Mouse (Mus musculus): Measurements from ENCODE around the gene Mfsd12.

The Mfsd12 gene

DNA sequence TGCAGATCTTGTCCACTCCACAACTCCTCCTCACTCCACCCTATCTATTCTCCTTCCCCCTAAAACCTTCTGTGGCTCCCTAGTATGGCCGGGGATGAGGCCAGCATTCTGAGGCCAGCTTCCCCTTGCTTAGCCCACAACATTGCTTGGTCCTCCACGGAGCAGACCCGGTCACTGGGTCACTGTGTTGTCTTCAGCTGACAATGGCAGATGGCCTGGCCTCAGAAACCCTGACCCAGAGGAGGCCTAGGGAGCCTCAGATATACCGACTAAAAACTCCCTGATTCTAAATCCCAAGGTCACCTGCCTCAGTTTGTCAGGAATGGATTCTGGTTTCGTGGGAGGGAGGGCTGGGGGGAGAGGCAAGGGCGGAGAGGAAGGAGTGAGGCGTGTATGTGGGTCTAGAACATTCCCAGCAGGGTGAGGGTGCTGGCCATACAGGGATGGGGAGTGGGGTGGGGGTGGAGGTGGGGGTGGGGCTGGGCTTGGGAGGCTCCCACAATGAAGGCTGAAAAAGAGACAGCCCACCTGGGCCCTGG is 45.0 kb downstream of the Mfsd12 start:
- DNase-seq (ENCODE audit: low spot score in 2 of 2), result no peak

DNA sequence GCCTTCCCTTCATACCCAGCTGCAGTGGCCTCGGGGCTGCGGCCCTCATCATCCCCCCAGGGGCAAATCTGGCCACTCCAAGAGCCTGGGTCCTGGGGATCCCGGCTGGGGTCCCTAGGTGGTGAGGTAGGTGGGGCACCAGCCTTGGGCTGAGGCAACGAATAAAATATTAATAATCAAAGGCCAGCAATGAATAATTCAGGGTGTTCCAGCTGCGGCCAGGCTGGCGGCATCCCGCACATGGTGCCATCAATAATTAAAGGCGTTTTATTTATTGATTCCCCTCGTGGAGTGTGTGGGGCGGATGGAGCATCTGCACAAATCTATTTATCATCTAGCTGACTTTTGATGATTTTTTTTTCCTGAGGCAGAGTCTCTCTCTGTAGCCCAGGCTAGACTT is 46.2 kb downstream of the Mfsd12 start:
- DNase-seq (ENCODE audit: low spot score in 2 of 2), result no peak

DNA sequence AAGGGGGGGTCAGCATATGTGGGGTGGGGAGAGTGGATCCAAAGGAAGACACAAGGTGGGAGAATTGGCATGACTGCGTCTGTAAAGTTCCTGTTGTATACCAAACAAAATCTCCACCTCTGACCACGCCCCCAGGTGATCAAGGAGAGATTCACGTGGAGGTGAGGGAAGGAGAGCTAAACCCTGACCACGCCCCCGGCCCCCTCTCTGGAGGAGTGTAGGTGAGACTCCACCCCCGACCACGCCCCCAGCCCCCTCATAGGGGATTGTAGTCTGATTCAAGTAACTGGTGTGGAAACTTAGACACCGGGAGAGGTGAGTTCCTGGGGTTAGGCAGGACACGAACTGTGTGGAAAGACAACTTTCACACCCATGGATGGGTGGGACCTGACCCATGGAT is 46.8 kb downstream of the Mfsd12 start:
- DNase-seq (ENCODE audit: low spot score in 2 of 2), result no peak

DNA sequence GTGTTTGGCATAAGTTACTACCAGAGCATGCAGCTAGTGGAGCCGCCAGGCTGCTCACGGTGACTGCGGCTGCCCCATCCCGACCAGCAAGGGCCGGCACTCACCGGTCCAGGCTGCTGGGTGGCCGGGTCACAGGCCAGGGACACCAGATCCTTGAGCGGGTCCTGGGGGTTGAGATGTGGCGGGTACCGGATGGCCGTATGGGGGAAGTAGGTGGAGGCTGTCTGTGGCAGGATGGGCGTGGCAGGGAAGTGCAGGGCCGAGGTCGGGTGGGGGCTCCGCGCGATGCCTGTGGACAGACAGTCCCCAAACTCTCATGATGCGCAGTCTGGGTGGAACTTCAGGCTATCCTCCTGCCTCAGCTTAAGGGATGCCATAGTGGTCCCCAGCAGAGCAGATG is 47.4 kb downstream of the Mfsd12 start:
- DNase-seq (ENCODE audit: low spot score in 2 of 2), result no peak

DNA sequence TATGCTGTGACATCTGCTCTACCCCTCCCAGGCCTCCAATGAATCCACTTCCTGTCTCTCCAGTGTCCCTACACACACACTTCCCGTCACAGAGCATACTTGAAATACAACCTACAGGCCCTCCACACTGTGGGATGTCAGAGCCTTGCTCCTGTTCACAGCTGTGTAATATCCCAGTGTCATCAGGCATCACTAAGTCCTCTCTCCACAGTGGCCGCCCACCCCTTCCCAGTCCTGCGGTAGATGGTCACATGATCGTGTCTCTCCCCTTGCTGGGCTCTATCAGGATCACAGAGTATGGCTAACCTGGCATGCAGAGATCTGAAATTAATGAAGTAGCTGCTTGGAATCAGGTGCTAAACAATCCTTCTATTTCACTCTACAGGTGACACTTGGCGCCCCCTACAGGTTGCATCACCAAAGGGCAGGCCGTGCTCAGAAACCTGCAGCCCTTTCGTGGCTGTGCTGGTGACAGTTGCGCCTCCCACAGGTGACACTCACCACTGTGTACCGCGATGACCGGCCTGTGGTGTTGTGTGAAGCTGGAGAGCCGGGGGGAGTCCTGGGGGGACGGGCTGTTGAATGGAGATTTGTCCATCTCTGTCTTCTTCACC is 48.4 kb downstream of the Mfsd12 start:
- peak; percentile 49 to 75 for DNase-seq (ENCODE audit: low spot score in 2 of 2)

DNA sequence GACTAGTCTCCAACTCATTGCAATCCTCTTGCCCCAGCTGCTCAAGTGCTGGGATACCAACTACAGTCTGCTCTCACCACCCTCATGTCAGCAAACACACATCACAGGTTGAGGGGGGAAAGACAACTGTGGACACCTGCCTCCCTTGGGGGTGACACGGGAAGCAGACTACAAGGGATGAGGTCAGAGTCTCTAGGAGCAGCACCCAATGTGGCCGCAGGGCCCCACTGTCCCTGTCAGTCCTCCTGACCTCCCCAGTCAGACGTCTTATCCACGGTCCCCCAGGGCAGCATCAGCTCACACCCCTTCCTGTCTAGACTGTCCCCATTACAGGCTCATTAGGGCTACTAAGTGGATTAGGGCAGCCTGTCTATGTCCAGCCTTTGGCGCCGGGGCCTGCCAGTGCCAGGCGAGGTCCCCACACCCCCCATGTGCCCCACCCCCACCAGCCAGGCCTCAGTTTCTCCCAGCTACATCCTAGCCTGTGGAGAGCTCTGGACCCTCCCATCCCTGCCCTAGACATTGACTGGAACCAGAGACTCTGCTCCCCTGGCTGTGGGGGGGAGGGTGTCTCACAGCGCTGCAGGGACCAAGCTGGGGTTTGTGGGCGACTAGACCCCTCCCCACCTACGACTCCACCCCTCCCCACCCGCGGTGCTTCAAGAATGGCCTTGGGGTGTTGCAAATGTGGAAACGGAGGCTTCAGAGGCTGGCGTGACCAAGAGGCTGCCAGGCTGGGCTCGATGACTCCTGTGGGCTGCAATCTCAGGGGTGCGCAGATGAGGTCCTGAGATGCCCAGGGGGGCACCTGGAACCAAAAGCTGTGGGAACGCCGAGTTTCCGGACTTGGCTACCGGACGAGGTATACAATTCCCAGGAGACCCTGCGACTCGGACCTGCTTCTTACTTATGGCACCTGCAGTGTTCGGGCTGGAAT is 49.5 kb downstream of the Mfsd12 start:
- no peak for DNase-seq (ENCODE audit: low spot score in 2 of 2)

DNA sequence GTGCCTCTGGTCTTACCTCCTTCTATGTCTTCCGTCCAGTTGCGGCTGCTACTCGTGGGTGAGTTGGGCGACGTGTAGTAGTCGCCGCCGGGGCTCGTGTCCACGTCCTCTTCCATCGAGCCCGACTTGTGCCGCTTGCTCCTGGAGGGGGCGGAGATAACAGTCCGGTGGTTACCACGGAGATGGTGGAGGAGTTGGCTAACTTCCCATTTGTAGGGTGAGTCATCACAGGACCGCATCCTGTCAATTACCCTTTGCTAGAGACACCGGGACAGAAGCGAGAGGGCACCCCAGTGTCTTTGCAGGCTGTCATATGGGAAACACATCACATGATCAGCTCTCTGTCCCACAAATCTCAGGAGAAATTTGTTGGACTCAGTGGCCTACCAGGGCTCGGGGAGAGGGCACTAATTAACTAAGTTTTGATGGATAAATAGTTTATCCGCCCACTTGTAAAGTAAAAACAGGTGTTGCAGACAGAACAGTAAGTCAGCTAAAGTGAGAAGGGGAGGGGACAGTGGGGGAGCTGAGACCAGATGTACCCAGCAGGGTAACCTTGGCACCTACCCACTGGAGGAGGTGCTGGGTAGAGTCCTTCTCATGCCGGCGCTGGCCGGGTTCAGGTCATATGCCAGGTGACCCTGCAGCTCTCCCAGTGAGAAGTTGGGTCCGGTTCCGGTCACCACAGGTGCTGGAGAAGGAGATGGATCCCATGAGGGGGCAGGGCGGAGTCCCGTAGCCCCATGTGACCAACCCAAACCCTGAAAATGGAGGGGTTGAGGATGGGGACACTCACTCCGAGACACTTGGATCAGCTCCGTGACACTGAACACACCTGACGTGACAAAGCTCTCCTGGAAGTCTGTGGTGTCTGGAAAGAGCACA is 50.5 kb downstream of the Mfsd12 start:
- DNase-seq (ENCODE audit: low spot score in 2 of 2), result peak in 1 of 2 experiments; percentile 45

DNA sequence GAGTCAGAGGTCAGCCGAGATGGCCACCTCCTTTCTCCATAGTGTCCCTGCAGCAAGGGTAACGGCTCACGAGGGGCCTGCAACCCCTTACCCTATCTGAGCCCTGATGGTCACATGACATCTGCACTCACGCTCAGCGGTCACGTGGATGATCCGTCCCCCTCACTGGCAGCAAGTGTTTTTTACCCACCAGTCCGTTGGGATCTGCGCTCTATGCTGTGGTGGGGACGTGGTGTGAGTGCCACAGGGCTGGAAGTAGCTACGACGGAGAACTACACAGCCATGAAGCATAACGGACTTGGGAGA is 51.1 kb downstream of the Mfsd12 start:
- DNase-seq (ENCODE audit: low spot score in 2 of 2), result no peak

DNA sequence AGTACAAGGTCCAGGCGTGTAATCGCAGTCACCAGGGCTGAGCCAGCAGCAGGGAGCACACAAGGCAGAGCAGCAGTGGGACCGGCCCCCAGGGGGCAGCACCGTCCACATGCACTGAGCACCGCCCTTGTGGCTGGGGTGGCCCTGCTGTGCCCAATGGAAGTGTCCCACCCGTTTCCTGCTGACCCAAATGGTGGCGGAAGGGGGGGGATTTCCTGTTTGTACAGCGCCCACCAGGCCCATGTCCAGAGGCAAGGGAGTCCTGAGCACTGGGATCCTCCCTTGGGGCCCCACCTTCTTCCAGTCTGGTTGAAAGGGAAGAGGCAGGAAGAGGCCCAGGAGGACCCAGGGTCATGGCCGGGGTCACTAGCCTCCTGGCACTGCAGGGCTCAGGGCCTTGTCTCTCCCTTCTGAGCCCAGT is 51.6 kb downstream of the Mfsd12 start:
- DNase-seq (ENCODE audit: low spot score in 2 of 2), result peak; percentile 62 to 78

DNA sequence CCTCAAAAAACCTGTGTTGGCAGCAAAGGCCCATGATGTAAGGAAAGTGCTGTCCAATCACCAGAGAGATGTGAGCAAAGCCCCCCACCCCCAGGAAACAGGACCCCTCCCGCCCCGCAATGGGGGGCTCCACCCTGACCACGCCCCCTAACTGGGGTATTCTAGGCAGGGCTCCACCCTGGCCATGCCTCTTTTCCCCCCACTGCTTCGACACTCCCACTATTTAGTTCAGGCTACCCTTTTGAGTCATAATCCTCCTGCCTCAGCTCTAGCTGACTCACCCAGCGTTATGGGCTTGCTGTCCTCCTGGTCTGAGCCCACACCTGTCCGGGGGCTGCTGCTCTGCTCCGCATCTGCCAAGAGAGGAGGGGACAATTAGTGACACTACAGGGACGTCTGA is 52.0 kb downstream of the Mfsd12 start:
- no peak for DNase-seq (ENCODE audit: low spot score in 2 of 2)

DNA sequence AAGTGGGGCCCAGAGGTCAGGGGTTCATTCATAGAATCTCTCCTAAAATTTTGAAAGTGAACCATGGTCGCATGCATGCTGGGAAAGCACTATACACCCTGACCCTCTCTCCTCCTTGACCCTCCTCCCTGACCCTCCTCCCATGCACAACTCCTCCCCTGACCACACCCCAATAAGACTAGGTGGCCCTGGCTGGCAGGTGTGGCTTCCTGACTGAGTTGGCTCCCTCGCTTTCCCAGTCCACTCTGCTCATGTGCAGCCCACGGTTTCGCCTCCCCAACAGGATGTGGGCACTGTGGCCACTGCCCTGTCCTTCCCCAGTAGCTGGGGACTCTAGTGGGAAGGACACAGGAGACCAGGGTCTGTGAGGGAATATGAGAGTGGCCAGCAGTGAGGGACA is 53.1 kb downstream of the Mfsd12 start:
- DNase-seq (ENCODE audit: low spot score in 2 of 2), result no peak

DNA sequence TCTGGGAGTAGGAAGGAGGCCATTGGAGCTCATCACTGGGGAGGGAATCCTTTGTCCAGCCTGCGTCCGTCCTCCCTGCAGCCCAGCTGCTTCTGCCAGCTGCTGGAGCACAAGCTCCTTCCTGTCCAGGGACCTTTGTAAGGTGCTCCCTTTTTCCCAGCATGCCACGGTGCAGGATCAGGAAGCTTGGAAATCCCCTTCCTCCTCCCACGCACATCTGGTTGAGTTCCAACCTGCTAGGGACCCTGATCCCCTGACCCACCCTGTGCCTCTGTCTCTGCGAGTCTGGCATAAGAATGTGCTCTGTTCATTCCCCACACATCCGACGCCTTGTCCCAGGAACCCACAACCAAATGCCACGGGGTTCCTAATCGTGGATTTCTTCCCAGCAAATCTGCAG is 53.7 kb downstream of the Mfsd12 start:
- DNase-seq (ENCODE audit: low spot score in 2 of 2), result no peak

DNA sequence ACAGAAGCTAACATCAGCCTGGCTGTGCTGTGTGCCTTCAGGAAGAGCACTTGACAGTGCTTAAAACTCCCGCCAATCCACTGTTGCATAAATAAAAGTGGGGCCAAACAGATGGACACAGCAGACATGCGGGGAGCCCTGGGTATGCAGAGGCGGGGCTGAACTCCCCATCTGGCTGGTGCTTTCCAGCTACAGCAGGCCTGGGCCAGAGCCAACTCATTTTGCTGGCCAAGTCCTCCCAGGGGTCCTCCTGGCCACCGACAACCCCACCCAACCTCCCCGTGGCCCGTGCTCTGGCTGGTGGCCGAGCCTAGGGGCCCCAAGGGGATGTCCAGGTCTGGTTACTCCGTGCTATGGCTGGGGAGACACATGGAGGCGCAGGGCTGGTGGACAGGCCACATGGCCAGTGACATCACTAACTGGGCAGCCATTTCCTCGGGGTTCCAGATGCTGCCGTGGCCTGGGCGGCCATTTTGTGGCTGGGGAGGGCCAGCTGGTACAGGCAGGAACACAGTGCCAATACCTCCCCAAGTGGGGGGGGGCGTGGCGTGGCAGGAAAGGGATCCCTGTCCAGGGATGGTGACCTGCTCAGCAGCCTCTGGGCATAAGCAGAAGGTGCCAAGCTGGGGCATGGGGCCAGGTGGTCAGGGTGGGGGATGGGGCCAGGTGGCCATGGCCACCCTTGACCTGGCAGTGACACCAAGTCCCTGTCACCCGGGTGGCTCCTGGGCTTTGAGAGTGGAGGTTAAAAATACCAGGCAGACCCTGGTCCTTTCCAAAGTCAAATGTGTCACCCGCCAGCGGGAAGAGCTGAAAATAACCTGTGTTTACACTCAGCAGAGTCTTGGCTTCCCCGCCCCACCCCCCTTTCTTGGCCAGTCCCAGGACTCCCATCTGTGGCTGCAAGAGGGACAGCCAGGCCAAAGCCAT is 54.4 kb downstream of the Mfsd12 start:
- DNase-seq (ENCODE audit: low spot score in 2 of 2), result no peak

DNA sequence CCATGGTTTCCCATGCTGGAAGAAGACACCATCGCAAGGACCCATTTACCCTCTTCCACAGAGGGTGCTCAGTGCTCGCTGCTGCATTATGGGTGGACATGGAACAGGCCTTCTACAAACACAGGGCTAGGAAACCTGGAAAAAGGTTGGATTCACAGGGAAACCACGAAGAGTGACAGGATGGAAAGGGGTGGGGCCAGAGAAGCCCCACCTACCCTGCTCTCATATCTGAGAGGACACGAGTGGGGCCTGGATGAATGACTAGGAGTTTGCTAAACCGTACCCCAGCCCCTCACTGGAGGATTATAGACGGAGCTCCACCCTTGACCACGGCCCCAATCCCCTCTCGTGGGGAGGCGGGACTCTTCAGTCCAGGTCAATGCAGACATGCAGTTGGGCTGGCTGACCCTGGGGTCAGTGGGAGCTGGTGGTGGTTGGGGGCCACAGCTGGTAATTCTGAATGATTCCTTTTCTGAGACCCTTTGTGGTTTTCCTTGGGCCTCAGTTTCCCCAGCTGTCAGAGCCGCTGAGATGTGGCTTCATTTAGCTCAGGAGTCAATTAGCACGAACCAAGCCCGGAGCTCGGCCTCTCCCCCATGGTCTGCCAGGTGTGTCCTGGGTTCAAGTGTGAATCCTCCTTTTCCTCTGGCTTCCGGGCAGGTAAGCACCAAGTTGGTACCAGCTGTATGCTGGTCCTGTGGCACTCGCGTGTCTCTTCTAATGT is 55.5 kb downstream of the Mfsd12 start:
- DNase-seq (ENCODE audit: low spot score in 2 of 2), result no peak

DNA sequence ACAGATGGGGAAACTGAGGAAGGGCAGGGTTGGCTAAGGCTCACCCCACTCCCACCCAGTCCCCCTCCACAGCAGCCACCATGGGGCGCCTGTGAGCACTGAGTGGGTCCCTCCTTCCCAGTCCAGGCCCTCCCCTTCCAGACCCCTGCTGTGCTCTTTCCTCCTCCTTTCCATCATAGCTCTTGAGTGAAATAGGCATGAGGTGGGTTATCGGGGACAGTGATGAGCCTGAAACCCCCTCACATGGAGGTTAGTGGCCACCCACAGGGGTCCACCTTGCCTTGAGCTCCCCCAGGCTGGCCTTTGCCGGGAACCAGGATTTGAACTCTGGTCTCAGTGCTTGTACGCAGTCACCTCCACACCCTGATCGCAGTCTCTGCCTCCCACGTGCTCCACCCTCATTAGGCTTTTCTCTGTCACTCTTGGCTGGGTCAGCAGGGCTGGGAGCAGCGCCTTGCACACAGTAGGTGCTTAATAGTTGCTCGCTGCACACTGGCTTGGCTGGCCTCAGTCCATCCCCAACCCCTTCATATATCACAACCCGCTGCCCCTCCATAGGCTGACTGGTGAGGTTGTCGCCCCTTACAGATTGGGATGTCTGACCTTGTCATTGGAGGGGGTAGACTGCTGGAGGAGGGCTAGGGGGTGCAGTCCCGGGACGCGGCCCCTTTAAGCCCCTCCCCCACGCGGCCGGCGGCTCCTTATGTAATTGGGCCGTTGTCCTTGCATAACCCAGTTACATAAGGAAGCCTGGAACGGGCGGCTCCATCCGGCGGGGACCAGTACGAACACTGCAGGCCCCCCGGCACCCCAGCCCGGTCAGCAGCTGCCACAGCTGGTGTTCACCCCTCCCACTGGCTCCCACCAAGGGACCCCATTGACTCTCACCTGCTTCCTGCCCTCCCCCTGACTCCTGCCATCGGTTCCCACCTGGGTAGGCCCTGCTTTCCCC is 56.3 kb downstream of the Mfsd12 start:
- DNase-seq (ENCODE audit: low spot score in 2 of 2), result no peak

DNA sequence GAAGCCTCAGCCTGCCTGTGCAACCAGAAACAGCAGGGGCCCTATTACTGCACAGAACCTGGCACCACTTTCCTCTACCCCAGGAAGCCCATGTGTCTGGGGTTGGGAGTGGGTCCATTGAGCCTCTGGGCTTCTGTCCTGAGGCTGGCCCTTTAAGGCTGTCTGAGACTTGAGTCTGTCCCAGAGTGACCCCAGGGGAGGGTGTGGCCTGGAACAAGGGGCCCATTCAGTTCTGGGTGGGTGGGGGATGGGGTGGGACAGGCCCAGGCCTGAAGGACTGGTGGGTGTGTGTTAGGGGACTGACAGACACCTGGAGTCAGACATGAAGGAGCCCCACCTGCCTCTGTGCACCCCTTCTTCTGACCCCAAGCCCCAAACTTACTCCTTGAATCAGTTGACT is 57.4 kb downstream of the Mfsd12 start:
- DNase-seq (ENCODE audit: low spot score in 2 of 2), result no peak

DNA sequence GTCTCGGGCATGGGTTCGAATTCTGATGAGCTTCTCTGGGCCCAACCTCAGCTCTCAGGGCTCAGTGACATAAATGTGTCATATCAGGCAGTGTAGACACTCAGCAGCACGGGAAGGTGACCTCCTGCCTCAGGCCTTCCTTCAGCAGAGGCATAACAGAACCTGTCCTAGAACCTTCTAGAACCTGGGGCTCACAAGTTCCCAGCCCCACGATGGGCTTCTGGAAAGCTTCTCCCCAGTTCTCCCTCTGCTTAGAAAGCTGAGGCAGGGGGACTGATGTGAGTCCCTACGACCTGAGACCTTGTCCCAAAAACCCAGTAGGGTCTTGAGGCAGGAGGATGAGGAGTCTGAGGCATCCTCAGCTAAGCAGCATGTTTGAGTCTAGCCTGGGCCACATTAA is 57.9 kb downstream of the Mfsd12 start:
- DNase-seq (ENCODE audit: low spot score in 2 of 2), result no peak

Measured in spleen, postnatal 14 days (tissue).